Mouse (Mus musculus) c-Kit-negative CD71-positive TER-119-positive erythroid progenitor cells, embryonic 14.5 days (primary cell): ENCODE measurements around the gene Kcnj2.

Experiments used
- DNase-seq: peaks from one replicate; pipeline ENCODE4 v3.0.0-alpha.2; 2013; ENCODE audit warnings: low read depth, low spot score

The Kcnj2 gene

GRCm38 (mm10) chr11:111065635-111066298, at the start of gene Kcnj2:
Kcnj2 (plus strand) TSS chr11:111066164.
- DNase-seq = peak; percentile 24

- DNase-seq = no peak
Observed at GRCm38 (mm10) chr11:111016206-111016605, 49.8 kb upstream of the Kcnj2 start.

GRCm38 (mm10) chr11:111020211-111020610, 45.8 kb upstream of the Kcnj2 start:
- DNase-seq = no peak

GRCm38 (mm10) chr11:111022681-111023281, 43.2 kb upstream of the Kcnj2 start:
- no peak for DNase-seq

GRCm38 (mm10) chr11:111042175-111042574, 23.8 kb upstream of the Kcnj2 start:
- no peak for DNase-seq

- DNase-seq = no peak
Observed at GRCm38 (mm10) chr11:111043298-111043697, 22.7 kb upstream of the Kcnj2 start.

- DNase-seq = no peak
Observed at GRCm38 (mm10) chr11:111054252-111054651, 11.7 kb upstream of the Kcnj2 start.

- DNase-seq = no peak
Observed at GRCm38 (mm10) chr11:111054854-111055822, 10.8 kb upstream of the Kcnj2 start.

- no peak for DNase-seq
Observed at GRCm38 (mm10) chr11:111056030-111056429, 9.9 kb upstream of the Kcnj2 start.

GRCm38 (mm10) chr11:111057435-111057834, 8.5 kb upstream of the Kcnj2 start:
- no peak for DNase-seq

GRCm38 (mm10) chr11:111059440-111059839, 6.5 kb upstream of the Kcnj2 start:
- no peak for DNase-seq

GRCm38 (mm10) chr11:111060216-111060615, 5.7 kb upstream of the Kcnj2 start:
- no peak for DNase-seq

- no peak for DNase-seq
Observed at GRCm38 (mm10) chr11:111064751-111065527, 1.0 kb upstream of the Kcnj2 start.

- no peak for DNase-seq
Observed at GRCm38 (mm10) chr11:111066299-111066691, 331 bp downstream of the Kcnj2 start.

- DNase-seq = no peak
Observed at GRCm38 (mm10) chr11:111067787-111068186, 1.8 kb downstream of the Kcnj2 start.

- DNase-seq = no peak
Observed at GRCm38 (mm10) chr11:111070460-111070859, 4.5 kb downstream of the Kcnj2 start.

- DNase-seq = no peak
Observed at GRCm38 (mm10) chr11:111074131-111074530, 8.2 kb downstream of the Kcnj2 start.

GRCm38 (mm10) chr11:111078107-111078506, 12.1 kb downstream of the Kcnj2 start:
- no peak for DNase-seq

GRCm38 (mm10) chr11:111083009-111083408, 17.0 kb downstream of the Kcnj2 start:
- no peak for DNase-seq

- no peak for DNase-seq
Observed at GRCm38 (mm10) chr11:111086933-111087332, 21.0 kb downstream of the Kcnj2 start.

- no peak for DNase-seq
Observed at GRCm38 (mm10) chr11:111088226-111088625, 22.3 kb downstream of the Kcnj2 start.
